Mouse (Mus musculus) olfactory bulb, adult 2 months (tissue): ENCODE measurements at regions not wholly inside any gene's neighbourhood (a gene's known extent, or its start where the extent isn't known, plus 50 kb on each side); places are given as distances from the start of the nearest gene placed in this dataset.

ENCODE experiments used
- CTCF ChIP-seq: fragments of 200-500 bp; IDR thresholded peaks from 2 replicates; pipeline ENCODE4 v1.5.1; 2012; ENCODE audit warnings: low read depth, mild to moderate bottlenecking, low read length, moderate library complexity; ENCODE audit not compliant: insufficient read depth
- POLR2A ChIP-seq: fragments of 200-500 bp; IDR thresholded peaks from 2 replicates; pipeline ENCODE4 v1.6.1; 2012; ENCODE audit warnings: mild to moderate bottlenecking, low read depth, low read length, moderate library complexity; ENCODE audit not compliant: insufficient read depth

GRCm38 (mm10) chr14:46539466-46540187, 149.2 kb upstream of the Bmp4 start:
- TF ChIP-seq CTCF (no peak), POLR2A (no peak)
